Mouse (Mus musculus) ES-Bruce4 (cell line): ENCODE measurements around the gene Msrb1. TPM values are rescaled to one million over a fixed set of nuclear protein-coding genes. Genes with fewer than 3 reads are reported as not detected.

Experiments used
- H3K27ac ChIP-seq: 2 replicates; pipeline ENCODE4 v1.5.1; 2012; ENCODE audit warnings: low read length, inconsistent platforms; ENCODE audit not compliant: insufficient read depth
- H3K27me3 ChIP-seq: 2 replicates; pipeline ENCODE4 v1.6.1; 2012; ENCODE audit warnings: mild to moderate bottlenecking, low read length, inconsistent platforms; ENCODE audit not compliant: control insufficient read depth, poor library complexity, insufficient read depth, severe bottlenecking
- H3K36me3 ChIP-seq: 2 replicates; pipeline ENCODE4 v1.6.1; 2012; ENCODE audit warnings: inconsistent platforms, mild to moderate bottlenecking, low read length, moderate library complexity; ENCODE audit not compliant: control insufficient read depth, poor library complexity, insufficient read depth, severe bottlenecking
- H3K4me1 ChIP-seq: one replicate; pipeline ENCODE4 v1.8.1; 2011; ENCODE audit warnings: low read length; ENCODE audit not compliant: control insufficient read depth, insufficient read depth
- H3K4me3 ChIP-seq: 2 replicates; pipeline ENCODE4 v1.5.1; 2011; ENCODE audit warnings: low read depth, mild to moderate bottlenecking, low read length
- H3K9ac ChIP-seq: 2 replicates; pipeline ENCODE4 v1.6.1; 2012; ENCODE audit warnings: low read depth, mild to moderate bottlenecking, inconsistent platforms; ENCODE audit not compliant: poor library complexity, severe bottlenecking
- H3K9me3 ChIP-seq: replicated peaks from 2 replicates; pipeline ENCODE4 v1.6.1; 2012; ENCODE audit warnings: mild to moderate bottlenecking, low read length, inconsistent platforms; ENCODE audit not compliant: control insufficient read depth, poor library complexity, insufficient read depth, severe bottlenecking
- CTCF ChIP-seq: IDR thresholded peaks from one replicate; pipeline ENCODE4 v1.8.1; 2011; ENCODE audit warnings: low read depth, low read length
- EP300 ChIP-seq: IDR thresholded peaks from 2 replicates; pipeline ENCODE4 v1.6.1; 2011; ENCODE audit warnings: low read depth, low read length; ENCODE audit not compliant: insufficient read depth
- POLR2A ChIP-seq: IDR thresholded peaks from one replicate; pipeline ENCODE4 v1.8.1; 2011; ENCODE audit warnings: low read length; ENCODE audit not compliant: insufficient read depth
- polyA plus RNA-seq: library from polyadenylated mRNA; stranded (reverse); fragments of >200 nt; gene quantifications from 2 replicates; pipeline ENCODE4 v1.2.4, GENCODE M21; 2011; ENCODE audit warnings: low read depth; ENCODE audit not compliant: missing spikeins, insufficient read depth, insufficient read length

Msrb1 gene
- polyA plus RNA-seq: 27.8 and 34.5 TPM in 2 replicates

GRCm38 (mm10) chr17:24736330-24737051 is at the start of gene Msrb1:
Msrb1 (plus strand) TSS chr17:24736642.
- H3K9me3 ChIP-seq: no peaks in the 10 kb centered on the region
- H3K27ac ChIP-seq: 0 out of 2 replicates have a peak within 1 kb of the TSS, but pooled peaks have one; percentile 23
- no peak for TF ChIP-seq CTCF
- peak; percentile 69 for TF ChIP-seq POLR2A
- peak within 1 kb of the TSS; percentile 33 for H3K9ac ChIP-seq
- no peaks in the 10 kb centered on the region for H3K27me3 ChIP-seq
- H3K4me3 ChIP-seq: peak within 1 kb of the TSS; percentile 88
- H3K36me3 ChIP-seq: no peaks in the 10 kb centered on the region
- H3K4me1 ChIP-seq: peaks cover 2% of the 10 kb centered on the region

GRCm38 (mm10) chr17:24687146-24687595 is 49.3 kb upstream of the Msrb1 start:
- Histone ChIP-seq H3K9me3 (no peaks in the 10 kb centered on the region), H3K4me3 (peak overlapping the region; percentile 40), H3K9ac (no peak overlapping the region), H3K36me3 (no peaks in the 10 kb centered on the region; the same call in 1 of the 2 replicates), H3K27me3 (no peaks in the 10 kb centered on the region), H3K4me1 (no peaks in the 10 kb centered on the region), H3K27ac (no peak overlapping the region)
- TF ChIP-seq CTCF: no peak
- no peak for TF ChIP-seq EP300

- H3K27ac ChIP-seq: no peak overlapping the region
- peaks cover under 1% of the 10 kb centered on the region for H3K36me3 ChIP-seq
- H3K4me3 ChIP-seq: peak overlapping the region; percentile 40
- no peaks in the 10 kb centered on the region for H3K27me3 ChIP-seq
- no peaks in the 10 kb centered on the region for H3K4me1 ChIP-seq
- TF ChIP-seq POLR2A: no peak
- no peak for TF ChIP-seq CTCF
- TF ChIP-seq EP300: no peak
- H3K9me3 ChIP-seq: no peaks in the 10 kb centered on the region
- no peak overlapping the region for H3K9ac ChIP-seq
Measured at GRCm38 (mm10) chr17:24687599-24687998, 48.8 kb upstream of the Msrb1 start.

- peaks cover 8% of the 10 kb centered on the region for H3K36me3 ChIP-seq
- H3K4me3 ChIP-seq: peak within 1 kb of the TSS; percentile 86
- H3K4me1 ChIP-seq: no peaks in the 10 kb centered on the region
- H3K27me3 ChIP-seq: no peaks in the 10 kb centered on the region
- no peaks in the 10 kb centered on the region for H3K9me3 ChIP-seq
- no peak within 1 kb of the TSS for H3K27ac ChIP-seq
- peak within 1 kb of the TSS; percentile 83 for H3K9ac ChIP-seq
- TF ChIP-seq CTCF (no peak), POLR2A (no peak)
Measured at GRCm38 (mm10) chr17:24689251-24690081, 47.0 kb upstream of the Msrb1 start, which contains the start of gene Syngr3. Syngr3 (minus strand) TSS chr17:24689955.

- Histone ChIP-seq H3K27me3 (no peaks in the 10 kb centered on the region), H3K27ac (no peak overlapping the region), H3K9ac (no peak overlapping the region), H3K4me3 (no peak overlapping the region), H3K9me3 (no peaks in the 10 kb centered on the region), H3K4me1 (no peaks in the 10 kb centered on the region), H3K36me3 (peaks cover 8% of the 10 kb centered on the region)
- TF ChIP-seq CTCF: no peak
- TF ChIP-seq POLR2A: no peak
- no peak for TF ChIP-seq EP300
Measured at GRCm38 (mm10) chr17:24692385-24692784, 44.1 kb upstream of the Msrb1 start.
